Mouse (Mus musculus) WW6 (cell line): ENCODE measurements around the gene Znrd1as.
"Not testable (repeated sequence)": the region's sequence is repeated elsewhere in the genome, so short reads cannot be mapped to it uniquely, and the experiment has no call there.

Source experiments
- DNase-seq: peaks from one replicate; pipeline ENCODE4 v3.0.0-alpha.2; 2013; ENCODE audit warnings: low read depth, low spot score

Znrd1as gene

GRCm38 (mm10) chr17:36950981-36951947 lies 7.1 kb upstream of the Znrd1as start, which contains the start of gene Ppp1r11:
TSS of gene Ppp1r11 (minus strand) at chr17:36951741.
- DNase-seq = peak; percentile 97

- no peak for DNase-seq
These were observed 5.8 kb upstream of the Znrd1as start for GRCm38 (mm10) chr17:36952631-36953030.

GRCm38 (mm10) chr17:36953062-36953461 lies 5.3 kb upstream of the Znrd1as start:
- DNase-seq = no peak

- DNase-seq = no peak
These were observed 492 bp downstream of the Znrd1as start for GRCm38 (mm10) chr17:36958884-36959283.

DNA sequence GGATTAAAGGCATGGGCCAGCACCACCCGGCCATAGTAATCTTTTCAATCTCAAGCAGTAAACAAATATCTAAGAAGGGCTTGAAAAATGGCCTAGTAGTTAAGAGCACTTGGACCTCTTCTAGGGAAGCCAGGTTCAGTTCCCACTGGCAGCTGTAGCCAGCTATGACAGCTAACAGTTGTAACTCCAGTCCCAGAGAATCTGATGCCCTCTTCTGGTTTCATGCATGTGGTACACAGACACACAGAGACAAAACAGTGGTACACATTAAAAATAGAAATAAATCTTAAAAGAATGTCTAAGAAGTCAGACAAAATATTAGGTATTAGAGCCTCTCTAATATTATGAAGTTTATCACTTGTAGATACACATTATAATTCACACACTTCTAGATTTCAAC lies 2.7 kb downstream of the Znrd1as start:
- no peak for DNase-seq

DNA sequence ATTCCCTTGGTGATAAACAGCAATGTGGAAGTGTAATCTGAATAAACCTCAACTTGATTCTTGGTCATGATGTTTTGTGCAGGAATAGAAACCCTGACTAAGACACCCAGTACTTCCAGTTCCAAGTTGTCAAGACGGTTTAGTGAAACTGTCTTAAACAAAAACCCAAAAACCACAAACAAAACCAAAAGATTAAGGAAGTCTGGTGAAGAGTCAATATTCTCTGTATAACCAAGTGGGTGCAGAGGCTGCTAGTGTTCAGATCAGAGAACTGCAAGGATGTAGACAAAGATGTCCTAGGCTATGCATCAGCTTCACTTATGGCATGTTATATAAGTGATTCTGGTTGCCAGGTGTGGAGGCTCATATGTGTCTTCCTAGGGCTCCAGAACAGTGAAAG lies 8.5 kb downstream of the Znrd1as start:
- DNase-seq = no peak

DNA sequence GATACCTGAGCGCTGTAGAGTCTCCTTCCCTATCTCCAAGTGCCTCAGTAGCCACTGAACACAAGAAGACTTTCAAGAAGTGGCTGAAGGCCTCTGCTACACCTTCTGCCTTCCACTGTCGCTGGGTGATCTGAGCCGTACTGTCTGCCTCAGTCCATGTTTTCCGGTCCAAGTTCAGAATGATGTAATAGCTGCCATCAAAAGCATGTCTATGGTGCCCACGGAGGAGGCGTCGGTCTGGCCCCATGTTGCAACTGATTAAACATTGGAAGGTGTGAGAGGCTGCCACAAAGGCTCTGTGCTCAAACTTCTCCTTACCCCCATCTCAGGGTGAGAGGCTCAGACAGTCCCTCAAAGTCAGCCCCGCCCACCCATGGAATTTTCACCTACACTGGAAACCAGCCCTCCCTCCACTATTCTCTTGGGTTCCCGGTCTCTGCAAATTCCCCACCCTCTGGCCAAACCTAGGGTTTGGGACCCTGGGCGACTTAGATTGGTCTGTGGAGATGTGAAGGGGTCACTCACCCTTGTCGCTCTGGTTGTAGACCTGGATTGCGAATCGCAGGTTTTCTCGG lies 12.0 kb downstream of the Znrd1as start:
- DNase-seq = no peak

- DNase-seq = no peak
These were observed 12.9 kb downstream of the Znrd1as start for GRCm38 (mm10) chr17:36971172-36971850.

DNA sequence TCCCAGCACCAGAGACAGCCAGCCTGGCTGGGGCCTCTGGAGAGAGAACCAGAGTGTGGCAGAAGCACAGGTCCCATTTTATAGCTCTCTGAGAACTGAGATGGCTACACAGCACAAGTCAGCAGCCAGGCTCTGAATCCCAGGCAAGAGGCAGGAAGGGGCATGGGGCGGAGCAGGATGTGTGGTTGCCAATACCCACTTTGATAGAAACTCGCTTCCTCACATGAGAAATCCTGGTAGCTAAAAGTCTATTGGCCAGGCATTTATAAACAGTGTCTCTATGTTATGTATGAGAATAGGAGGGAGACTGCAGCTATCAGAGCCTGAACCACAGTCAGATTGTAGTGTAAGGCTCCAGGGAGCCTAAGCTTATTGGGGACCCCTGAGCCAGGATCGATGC lies 14.4 kb downstream of the Znrd1as start:
- no peak for DNase-seq

- no peak for DNase-seq
These were observed 14.9 kb downstream of the Znrd1as start for GRCm38 (mm10) chr17:36973271-36973787.

GRCm38 (mm10) chr17:36981221-36981813 lies 22.9 kb downstream of the Znrd1as start, which contains the start of gene 2410137M14Rik:
TSS of gene 2410137M14Rik (minus strand) at chr17:36981237.
- DNase-seq = no peak

DNA sequence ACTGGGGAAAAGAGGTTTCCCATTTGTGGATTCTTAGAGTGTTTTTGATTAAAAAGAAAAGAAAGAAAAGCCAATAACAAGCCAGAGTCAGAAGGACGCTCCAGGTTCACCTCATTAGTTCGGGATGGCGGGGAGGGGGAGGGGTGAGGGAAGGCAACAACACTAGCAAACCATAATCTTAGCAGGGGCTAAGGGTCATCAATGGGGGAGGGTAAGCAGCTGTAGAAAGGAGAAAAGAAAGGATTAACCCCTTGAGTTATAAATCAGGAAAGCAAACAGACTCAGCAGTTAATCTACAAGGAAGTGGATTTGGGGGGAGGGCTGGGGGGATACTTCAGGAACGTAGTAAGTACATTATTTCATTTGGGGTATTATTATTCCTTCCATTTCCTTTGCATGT lies 23.5 kb downstream of the Znrd1as start:
- no peak for DNase-seq

DNA sequence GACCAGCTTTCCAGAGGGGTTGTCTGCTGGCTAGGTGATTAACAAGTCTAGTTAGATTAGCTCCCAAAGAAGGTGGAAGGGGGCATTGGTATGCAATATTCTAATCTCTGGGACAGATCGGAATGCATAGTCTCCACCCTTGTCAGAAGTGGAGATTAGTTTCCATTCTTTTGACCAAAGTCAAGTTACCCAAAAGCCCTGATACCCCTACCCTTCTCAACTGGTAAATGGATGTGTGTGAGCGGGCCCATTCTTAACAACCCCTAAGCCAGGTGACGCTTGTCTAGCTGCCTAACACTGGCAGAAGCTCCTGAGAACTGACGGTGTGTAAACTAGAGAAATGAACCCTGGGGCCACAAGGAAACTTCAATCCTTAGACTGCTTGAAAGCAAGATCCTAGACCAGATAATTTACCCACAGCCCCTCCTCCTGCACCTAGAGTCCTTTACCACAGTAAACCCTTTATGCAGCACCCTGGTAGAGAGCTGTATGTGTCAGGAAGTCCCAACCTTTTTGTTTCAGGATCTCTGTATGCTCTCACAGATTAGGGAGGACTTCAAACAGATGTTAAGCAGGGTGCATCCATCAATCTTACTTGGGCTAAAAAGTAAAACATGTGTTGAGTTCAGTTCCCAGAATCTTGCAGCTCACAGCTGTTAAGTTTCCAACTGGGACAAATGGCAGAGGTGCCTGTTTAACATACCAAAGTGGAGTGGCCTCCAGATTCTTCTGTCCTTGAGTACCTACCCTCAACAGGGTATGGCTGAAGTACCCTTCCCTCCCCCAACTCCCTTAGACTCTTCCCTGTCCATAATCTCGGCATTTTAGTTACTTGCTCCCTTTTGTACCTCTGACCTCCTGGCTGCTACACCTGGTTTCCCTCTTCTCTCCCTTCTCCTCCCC lies 24.1 kb downstream of the Znrd1as start:
- DNase-seq = no peak

DNA sequence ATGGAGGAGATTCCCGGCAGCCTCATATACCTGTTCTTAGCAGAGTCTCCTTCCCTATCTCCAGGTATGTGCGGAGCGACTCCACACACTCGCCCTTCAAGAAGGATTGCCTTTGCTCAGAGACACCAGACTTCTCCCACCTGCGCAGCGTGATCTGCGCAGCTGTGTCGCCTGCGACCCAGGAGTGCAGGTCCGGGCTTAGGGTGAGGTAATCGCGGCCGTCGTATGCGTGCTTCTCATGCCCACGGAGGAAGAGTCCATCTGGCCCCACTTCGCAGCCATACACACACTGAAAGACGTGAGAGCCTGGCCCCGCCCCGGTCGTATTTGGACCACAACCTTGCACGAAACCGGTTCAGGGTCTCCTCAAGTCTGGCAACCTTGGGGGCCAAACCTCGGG lies 30.1 kb downstream of the Znrd1as start:
- no peak for DNase-seq

DNA sequence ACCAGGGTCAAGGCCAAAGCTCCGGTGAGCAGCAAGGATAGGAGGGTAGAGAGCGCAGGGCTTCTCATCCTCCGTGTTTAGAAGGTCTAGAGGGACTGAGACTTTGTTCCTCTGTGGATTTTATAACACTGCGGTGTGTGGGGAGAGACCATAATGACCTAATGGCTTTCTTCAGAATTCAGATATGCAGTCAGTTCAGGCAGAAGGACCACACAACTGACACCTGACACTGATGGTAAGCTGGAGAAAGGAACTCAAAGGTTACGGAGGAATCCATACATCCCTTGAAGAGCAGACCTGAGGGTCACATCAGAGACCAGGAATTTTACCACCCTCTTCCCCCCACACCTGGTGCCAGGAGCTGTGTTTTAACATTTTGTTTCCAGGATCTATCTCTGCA lies 31.0 kb downstream of the Znrd1as start, which contains the start of gene H2-M5:
H2-M5 (minus strand) TSS at position 101 of the 400 bp plus-strand sequence.
- DNase-seq = no peak

GRCm38 (mm10) chr17:36990630-36991029 lies 32.2 kb downstream of the Znrd1as start:
- not testable (repeated sequence) for DNase-seq

DNA sequence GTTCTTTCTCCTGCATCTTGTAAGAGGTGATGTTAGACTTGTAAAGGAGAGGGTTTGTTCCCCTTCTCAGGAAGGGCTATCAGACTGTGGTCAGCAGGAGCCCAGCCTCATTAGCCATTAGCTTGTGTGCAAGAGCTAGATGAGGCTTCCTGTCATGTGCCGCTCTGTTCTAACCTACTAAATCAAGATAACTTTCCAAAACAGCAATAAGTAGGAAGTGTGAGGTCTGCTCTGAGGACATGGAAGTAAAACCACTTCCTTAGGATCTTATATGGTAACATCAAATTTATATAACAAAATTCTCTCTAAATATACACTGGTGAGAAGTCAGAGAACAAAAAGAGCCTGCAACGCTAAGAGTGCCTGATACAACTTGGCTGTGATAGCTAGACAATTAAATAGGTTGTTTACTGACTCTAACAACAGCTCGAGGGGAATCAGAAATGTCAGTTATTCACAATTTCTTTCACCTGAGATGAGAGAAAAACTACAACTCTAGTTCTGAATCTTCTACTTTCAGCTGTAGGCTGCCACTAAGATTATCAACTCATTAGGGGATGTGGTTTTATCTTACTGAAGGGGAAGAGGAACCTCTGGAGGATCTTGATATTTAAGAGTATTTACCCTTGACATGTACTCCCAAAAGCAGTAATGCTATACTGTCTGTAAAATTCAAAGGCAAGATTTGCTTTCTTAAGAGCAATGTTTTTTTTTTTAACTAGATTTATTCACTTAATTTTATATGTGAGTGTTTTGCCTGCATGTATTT lies 34.1 kb downstream of the Znrd1as start:
- DNase-seq = no peak

DNA sequence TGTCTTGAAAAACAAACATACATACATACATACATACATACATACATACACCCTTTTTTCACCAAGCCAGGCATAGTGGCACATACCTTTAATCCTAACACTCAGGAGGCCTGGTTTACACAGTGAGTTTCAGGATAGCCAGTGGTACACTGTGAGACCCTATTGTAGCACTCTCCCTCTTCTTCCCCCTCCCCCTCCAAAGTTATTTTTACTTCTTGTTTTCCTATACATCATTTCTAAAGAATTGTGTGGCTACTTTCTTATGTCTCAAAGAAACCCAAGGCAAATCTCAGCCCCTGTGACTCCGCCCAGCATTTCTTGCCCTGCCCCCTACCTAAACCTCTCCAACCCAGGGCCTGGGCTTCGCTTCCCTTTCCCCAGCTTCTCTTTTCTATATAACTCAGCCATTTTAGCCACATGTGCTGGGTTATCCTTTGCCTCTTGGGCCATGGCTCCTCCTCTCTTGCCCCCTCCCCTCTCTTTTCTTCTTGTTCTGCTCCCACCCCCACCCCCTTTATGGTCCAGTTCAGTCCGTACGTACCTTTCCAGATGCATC lies 35.5 kb downstream of the Znrd1as start:
- DNase-seq = no peak

- DNase-seq = no peak
These were observed 36.1 kb downstream of the Znrd1as start for GRCm38 (mm10) chr17:36994528-36994927.
